Mouse (Mus musculus) MEL (cell line): ENCODE results near the gene Akip1. TPM values are rescaled to one million over a fixed set of nuclear protein-coding genes. Genes with fewer than 3 reads are reported as not detected.

ENCODE experiments used
- DNase-seq: peaks from one replicate; pipeline ENCODE4 v3.0.0; 2011; ENCODE audit warnings: low read depth, low spot score
- H3K27ac ChIP-seq: 2 replicates; pipeline ENCODE4 v1.5.1; 2012; ENCODE audit warnings: low read depth, mild to moderate bottlenecking, control low read depth, low read length, moderate library complexity; ENCODE audit not compliant: control insufficient read depth
- H3K27me3 ChIP-seq, 2 experiments: fragments of 150-350 bp in 1 of 2; sonication (generic) in 1 of 2; 2 replicates each; pipeline ENCODE4 v1.6.1; 2012; ENCODE audit warnings: low read length in 2 of 2, mild to moderate bottlenecking in 2 of 2, improper control_type of control experiment in 1 of 2, moderate library complexity in 1 of 2; ENCODE audit not compliant: insufficient read depth in 2 of 2, control insufficient read depth in 1 of 2
- H3K36me3 ChIP-seq, 2 experiments: 2 replicates each; pipeline ENCODE4 v1.6.1; 2012 to 2014; ENCODE audit warnings: low read length in 2 of 2, improper control_type of control experiment in 1 of 2, inconsistent platforms in 1 of 2, mild to moderate bottlenecking in 1 of 2; ENCODE audit not compliant: insufficient read depth in 2 of 2, control insufficient read depth in 1 of 2
- H3K4me1 ChIP-seq, 2 experiments: fragments of 150-350 bp in 1 of 2; sonication (generic) in 1 of 2; 2 replicates each; pipeline ENCODE4 v1.6.1; 2012; ENCODE audit warnings: low read length in 2 of 2, improper control_type of control experiment in 1 of 2, mild to moderate bottlenecking in 1 of 2; ENCODE audit not compliant: insufficient read depth in 2 of 2, control insufficient read depth in 1 of 2
- H3K4me3 ChIP-seq, 2 experiments: fragments of 150-350 bp in 1 of 2; sonication (generic) in 1 of 2; 2 replicates each; pipeline ENCODE4 v1.5.1; 2012; ENCODE audit warnings: low read depth in 2 of 2, low read length in 2 of 2, mild to moderate bottlenecking in 2 of 2, moderate library complexity in 2 of 2, control low read depth in 1 of 2, improper control_type of control experiment in 1 of 2; ENCODE audit not compliant: control insufficient read depth in 1 of 2, insufficient read depth in 1 of 2
- H3K79me2 ChIP-seq: 2 replicates; pipeline ENCODE4 v1.6.1; 2012; ENCODE audit warnings: mild to moderate bottlenecking, low read length, moderate library complexity; ENCODE audit not compliant: control insufficient read depth, poor library complexity, insufficient read depth
- H3K9ac ChIP-seq: 2 replicates; pipeline ENCODE4 v1.6.1; 2012; ENCODE audit warnings: low read depth, mild to moderate bottlenecking, control low read depth, low read length, moderate library complexity; ENCODE audit not compliant: control insufficient read depth, poor library complexity, severe bottlenecking
- H3K9me3 ChIP-seq: fragments of 150-350 bp; sonication (generic); replicated peaks from 2 replicates; pipeline ENCODE4 v1.6.1; 2012; ENCODE audit warnings: mild to moderate bottlenecking, low read length, improper control_type of control experiment, moderate library complexity; ENCODE audit not compliant: insufficient read depth
- BHLHE40 ChIP-seq: IDR thresholded peaks from 2 replicates; pipeline ENCODE4 v1.6.1; 2012; ENCODE audit warnings: low read depth, mild to moderate bottlenecking, inconsistent platforms, low read length, improper control_type of control experiment, borderline replicate concordance
- CHD2 ChIP-seq: IDR thresholded peaks from 2 replicates; pipeline ENCODE4 v1.6.1; 2011; ENCODE audit warnings: low read length, improper control_type of control experiment
- CTCF ChIP-seq, 3 experiments: IDR thresholded peaks in 2 of 3; conservative IDR thresholded peaks in 1 of 3; 2 replicates each; pipeline ENCODE4 v1.5.1; 2011 to 2012; ENCODE audit warnings: low read length in 3 of 3, low read depth in 2 of 3, mild to moderate bottlenecking in 2 of 3, improper control_type of control experiment in 1 of 3, inconsistent platforms in 1 of 3, mixed read lengths in 1 of 3, moderate library complexity in 1 of 3; ENCODE audit not compliant: control insufficient read depth in 1 of 3, insufficient read depth in 1 of 3, poor library complexity in 1 of 3, severe bottlenecking in 1 of 3
- E2F4 ChIP-seq: IDR thresholded peaks from 2 replicates; pipeline ENCODE4 v1.6.1; 2011; ENCODE audit warnings: low read depth, low read length, improper control_type of control experiment, borderline replicate concordance
- ELF1 ChIP-seq: IDR thresholded peaks from 2 replicates; pipeline ENCODE4 v1.6.1; 2014; ENCODE audit warnings: low read depth, mild to moderate bottlenecking, inconsistent platforms, low read length, improper control_type of control experiment, moderate library complexity
- EP300 ChIP-seq, 2 experiments: IDR thresholded peaks; 2 replicates each; pipeline ENCODE4 v1.6.1; 2011; ENCODE audit warnings: improper control_type of control experiment in 2 of 2, low read length in 2 of 2, low read depth in 1 of 2, mild to moderate bottlenecking in 1 of 2
- ETS1 ChIP-seq: IDR thresholded peaks from 2 replicates; pipeline ENCODE4 v1.6.1; 2012; ENCODE audit warnings: low read depth, mild to moderate bottlenecking, inconsistent platforms, low read length, improper control_type of control experiment, moderate library complexity
- GABPA ChIP-seq: IDR thresholded peaks from 2 replicates; pipeline ENCODE4 v1.6.1; 2012; ENCODE audit warnings: low read depth, mild to moderate bottlenecking, inconsistent platforms, low read length, improper control_type of control experiment, moderate library complexity
- GATA1 ChIP-seq: IDR thresholded peaks from 2 replicates; pipeline ENCODE4 v1.6.1; 2011; ENCODE audit warnings: low read depth, low read length, improper control_type of control experiment
- HCFC1 ChIP-seq: IDR thresholded peaks from 2 replicates; pipeline ENCODE4 v1.6.1; 2012; ENCODE audit warnings: low read depth, mild to moderate bottlenecking, inconsistent platforms, low read length, improper control_type of control experiment, moderate library complexity
- JUND ChIP-seq: IDR thresholded peaks from 2 replicates; pipeline ENCODE4 v1.6.1; 2011; ENCODE audit warnings: low read depth, mild to moderate bottlenecking, improper control_type of control experiment, low read length
- KAT2A ChIP-seq: conservative IDR thresholded peaks from 2 replicates; pipeline ENCODE4 v1.6.1; 2012; ENCODE audit warnings: low read depth, low read length, improper control_type of control experiment, inconsistent platforms
- MAFK ChIP-seq: IDR thresholded peaks from 2 replicates; pipeline ENCODE4 v1.6.1; 2011; ENCODE audit warnings: low read depth, mild to moderate bottlenecking, low read length, improper control_type of control experiment, borderline replicate concordance
- MAX ChIP-seq: IDR thresholded peaks from 2 replicates; pipeline ENCODE4 v1.6.1; 2011; ENCODE audit warnings: low read length, improper control_type of control experiment
- MAZ ChIP-seq: IDR thresholded peaks from 2 replicates; pipeline ENCODE4 v1.6.1; 2012; ENCODE audit warnings: low read depth, mild to moderate bottlenecking, inconsistent platforms, low read length, improper control_type of control experiment
- MEF2A ChIP-seq: IDR thresholded peaks from 2 replicates; pipeline ENCODE4 v1.6.1; 2014; ENCODE audit warnings: low read depth, mild to moderate bottlenecking, inconsistent platforms, low read length, improper control_type of control experiment; ENCODE audit not compliant: poor library complexity, insufficient replicate concordance, severe bottlenecking; ENCODE audit errors: extremely low read depth
- MXI1 ChIP-seq: IDR thresholded peaks from 2 replicates; pipeline ENCODE4 v1.6.1; 2011; ENCODE audit warnings: mild to moderate bottlenecking, low read depth, low read length, improper control_type of control experiment
- MYB ChIP-seq: IDR thresholded peaks from 2 replicates; pipeline ENCODE4 v1.6.1; 2011; ENCODE audit warnings: mild to moderate bottlenecking, low read depth, low read length, improper control_type of control experiment
- MYC ChIP-seq: IDR thresholded peaks from 2 replicates; pipeline ENCODE4 v1.6.1; 2011; ENCODE audit warnings: low read depth, mild to moderate bottlenecking, low read length, improper control_type of control experiment, moderate library complexity
- NELFE ChIP-seq: IDR thresholded peaks from 2 replicates; pipeline ENCODE4 v1.6.1; 2011; ENCODE audit warnings: low read depth, low read length, improper control_type of control experiment
- NRF1 ChIP-seq: IDR thresholded peaks from 2 replicates; pipeline ENCODE4 v1.6.1; 2014; ENCODE audit warnings: low read depth, mild to moderate bottlenecking, inconsistent platforms, low read length, improper control_type of control experiment, moderate library complexity; ENCODE audit not compliant: poor library complexity, insufficient read depth, severe bottlenecking
- POLR2A ChIP-seq, 2 experiments: IDR thresholded peaks; 2 replicates each; pipeline ENCODE4 v1.6.1; 2011 to 2012; ENCODE audit warnings: low read length in 2 of 2, mild to moderate bottlenecking in 2 of 2, control low read depth in 1 of 2, improper control_type of control experiment in 1 of 2, low read depth in 1 of 2, moderate library complexity in 1 of 2; ENCODE audit not compliant: control insufficient read depth in 1 of 2, insufficient read depth in 1 of 2, poor library complexity in 1 of 2
- POLR2AphosphoS2 ChIP-seq: IDR thresholded peaks from 2 replicates; pipeline ENCODE4 v1.6.1; 2011; ENCODE audit warnings: low read length, improper control_type of control experiment
- POLR2AphosphoS5 ChIP-seq: IDR thresholded peaks from 2 replicates; pipeline ENCODE4 v1.6.1; 2012; ENCODE audit warnings: low read depth, borderline replicate concordance, mild to moderate bottlenecking, inconsistent platforms, low read length, moderate library complexity, mixed read lengths
- RAD21 ChIP-seq: IDR thresholded peaks from 2 replicates; pipeline ENCODE4 v1.6.1; 2011; ENCODE audit warnings: mild to moderate bottlenecking, low read depth, low read length, improper control_type of control experiment
- RCOR1 ChIP-seq: IDR thresholded peaks from 2 replicates; pipeline ENCODE4 v1.6.1; 2012; ENCODE audit warnings: low read depth, mild to moderate bottlenecking, inconsistent platforms, low read length, improper control_type of control experiment
- SIN3A ChIP-seq: IDR thresholded peaks from 2 replicates; pipeline ENCODE4 v1.6.1; 2012; ENCODE audit warnings: low read length, improper control_type of control experiment, inconsistent platforms
- SMC3 ChIP-seq: IDR thresholded peaks from 2 replicates; pipeline ENCODE4 v1.6.1; 2011; ENCODE audit warnings: low read depth, low read length, improper control_type of control experiment
- TAL1 ChIP-seq: IDR thresholded peaks from 2 replicates; pipeline ENCODE4 v1.6.1; 2012; ENCODE audit warnings: mild to moderate bottlenecking, inconsistent platforms, low read length, moderate library complexity, mixed read lengths
- TBP ChIP-seq: IDR thresholded peaks from 2 replicates; pipeline ENCODE4 v1.8.0; 2011; ENCODE audit warnings: low read depth, low read length, improper control_type of control experiment
- TCF12 ChIP-seq: IDR thresholded peaks from 2 replicates; pipeline ENCODE4 v1.6.1; 2014; ENCODE audit warnings: low read depth, mild to moderate bottlenecking, inconsistent platforms, low read length, improper control_type of control experiment, moderate library complexity
- USF1 ChIP-seq: IDR thresholded peaks from 2 replicates; pipeline ENCODE4 v1.6.1; 2014; ENCODE audit warnings: low read depth, mild to moderate bottlenecking, inconsistent platforms, low read length, improper control_type of control experiment, moderate library complexity
- ZC3H11A ChIP-seq: IDR thresholded peaks from 2 replicates; pipeline ENCODE4 v1.6.1; 2012; ENCODE audit warnings: low read depth, mild to moderate bottlenecking, inconsistent platforms, low read length, improper control_type of control experiment
- ZKSCAN1 ChIP-seq: IDR thresholded peaks from 2 replicates; pipeline ENCODE4 v1.6.1; 2012; ENCODE audit warnings: low read depth, mild to moderate bottlenecking, inconsistent platforms, low read length, improper control_type of control experiment, moderate library complexity
- ZMIZ1 ChIP-seq: IDR thresholded peaks from 2 replicates; pipeline ENCODE4 v1.6.1; 2012; ENCODE audit warnings: low read depth, mild to moderate bottlenecking, inconsistent platforms, low read length, improper control_type of control experiment, moderate library complexity
- ZNF384 ChIP-seq: IDR thresholded peaks from 2 replicates; pipeline ENCODE4 v1.6.1; 2012; ENCODE audit warnings: low read depth, mild to moderate bottlenecking, inconsistent platforms, low read length, improper control_type of control experiment
- polyA plus RNA-seq, 2 experiments: library from polyadenylated mRNA; stranded (reverse) in 1 of 2; unstranded in 1 of 2; fragments of >175 nt in 1 of 2; fragments of >200 nt in 1 of 2; gene quantifications; 2 replicates each; pipeline versions ENCODE4 v1.2.1 to v1.2.4; 2012; ENCODE audit warnings: low replicate concordance in 2 of 2, low read depth in 1 of 2; ENCODE audit not compliant: insufficient read length in 2 of 2, insufficient read depth in 1 of 2, missing spikeins in 1 of 2
- total RNA-seq: library from RNA; depleted of rRNA; stranded (reverse); fragments of 300-350 nt; gene quantifications from 2 replicates; pipeline ENCODE4 v1.2.3, GENCODE M21; 2012

Gene Akip1
- total and polyA plus RNA-seq, 3 experiments = 29.0 to 34.0 TPM; not detected in 1

- H3K4me3 ChIP-seq = peak within 1 kb of the TSS; percentile 89
- peaks cover 11% of the 10 kb centered on the region for H3K79me2 ChIP-seq
- no peaks in the 10 kb centered on the region for H3K9me3 ChIP-seq
- DNase-seq = peak; percentile 84
- H3K4me1 ChIP-seq = peaks cover 8% of the 10 kb centered on the region in 2 experiments; a peak in 3 of 4 replicates
- H3K36me3 ChIP-seq = peaks cover 0 to 15% of the 10 kb centered on the region in 2 experiments; a peak in 2 of 4 replicates
- H3K27me3 ChIP-seq = no peaks in the 10 kb centered on the region
- peak within 1 kb of the TSS; percentile 98 for H3K9ac ChIP-seq
- peak within 1 kb of the TSS; percentile 22; the same call in 1 of the 2 replicates for H3K27ac ChIP-seq
- TF ChIP-seq ELF1 = peak; percentile 88
- TF ChIP-seq E2F4 = no peak
- no peak for TF ChIP-seq MAFK
- peak; percentile 40; the same call in 1 of the 2 replicates for TF ChIP-seq MAZ
- no peak for TF ChIP-seq CTCF (IDR thresholded peaks at IDR 0.05 in 2 of 3, conservative IDR thresholded peaks at IDR 0.05 in 1 of 3; ENCODE audit: control insufficient read depth in 1 of 3, insufficient read depth in 1 of 3, low read depth in 2 of 3, low read length in 3 of 3, poor library complexity in 1 of 3, severe bottlenecking in 1 of 3)
- TF ChIP-seq ETS1 = peak; percentile 64; the same call in 1 of the 2 replicates
- TF ChIP-seq USF1 = peak; percentile 47
- TF ChIP-seq TAL1 = no peak
- no peak for TF ChIP-seq ZC3H11A
- TF ChIP-seq POLR2AphosphoS5 = no peak
- no peak for TF ChIP-seq MYB
- TF ChIP-seq NELFE = peak; percentile 85
- TF ChIP-seq RAD21 = no peak
- peak; percentile 29; the same call in 1 of the 2 replicates for TF ChIP-seq MAX
- TF ChIP-seq KAT2A = no peak; the same call in 1 of the 2 replicates
- no peak for TF ChIP-seq ZNF384
- TF ChIP-seq ZKSCAN1 = no peak
- TF ChIP-seq TBP = no peak
- peak; percentile 68; the same call in 1 of the 2 replicates for TF ChIP-seq POLR2AphosphoS2
- peak; percentile 82 to 90 for TF ChIP-seq POLR2A (IDR thresholded peaks at IDR 0.05; ENCODE audit: control insufficient read depth in 1 of 2, insufficient read depth in 1 of 2, low read depth in 1 of 2, low read length in 2 of 2, poor library complexity in 1 of 2)
- no peak for TF ChIP-seq MYC
- TF ChIP-seq SMC3 = no peak
- peak; percentile 82 for TF ChIP-seq HCFC1
- TF ChIP-seq GATA1 = no peak
- TF ChIP-seq TCF12 = peak; percentile 48; the same call in 1 of the 2 replicates
- TF ChIP-seq GABPA = no peak
- TF ChIP-seq MEF2A = no peak
- TF ChIP-seq MXI1 = peak; percentile 71; the same call in 1 of the 2 replicates
- peak; percentile 82 for TF ChIP-seq SIN3A
- no peak for TF ChIP-seq CHD2
- no peak for TF ChIP-seq EP300 (IDR thresholded peaks at IDR 0.05; ENCODE audit: low read depth in 1 of 2, low read length in 2 of 2)
- TF ChIP-seq NRF1 = peak; percentile 69
- no peak for TF ChIP-seq BHLHE40
- TF ChIP-seq RCOR1 = no peak
- 0 out of 2 replicates have a peak, but pooled peaks have one; percentile 39 for TF ChIP-seq ZMIZ1
- no peak for TF ChIP-seq JUND
These were observed 48.8 kb downstream of the Akip1 start, which contains the start of gene Tmem9b for GRCm38 (mm10) chr7:109752008-109752925. Tmem9b (minus strand) TSS chr7:109752875.
